ENCODE assay signal across 11 mouse cellular contexts in genomic region chr7:30564970-30565571, GRCm38 (mm10). TPM values are rescaled to one million over a fixed set of nuclear protein-coding genes. Genes with fewer than 3 reads are reported as not detected.
DNase-seq lines count a peak whose midpoint lies in the region; ATAC-seq and TF ChIP-seq lines count a peak whose summit lies in the region.
"Had no signal": no experiment of that assay in that cellular context is flagged by ENCODE, and none has a peak within 500 bp of the region (broad histone marks: within the 10 kb centered on the region; RNA-seq: fewer than 3 reads in every experiment).

TSS of gene Igflr1 (plus strand) at chr7:30565427.

- peak; percentile 50 for DNase-seq in cerebellum, adult 11-12 months
- DNase-seq in cerebellum, adult 2 months: no peak
- no peak for DNase-seq in liver, postnatal 0 days
- no peak for DNase-seq in forebrain, postnatal 0 days
- DNase-seq in left cerebral cortex, postnatal 10 days (ENCODE audit: extremely low spot score in 1 of 2, low spot score in 2 of 2): no peak
- DNase-seq: cerebellum, postnatal 36 days; gastrocnemius, postnatal 36 days; thymus, postnatal 36 days had no signal

- TF ChIP-seq EP300 in liver, postnatal 0 days (IDR thresholded peaks at IDR 0.05; ENCODE audit: low read depth): no peak

- H3K27ac ChIP-seq in cerebellum, adult 2 months (ENCODE audit: insufficient read depth, low read length): no peak within 1 kb of the TSS
- 0 out of 2 replicates have a peak within 1 kb of the TSS, but pooled peaks have one; percentile 96 for H3K27ac ChIP-seq in liver, embryonic 12.5 days
- no peak within 1 kb of the TSS for H3K27ac ChIP-seq in liver, postnatal 0 days (ENCODE audit: low read depth)
- H3K27ac ChIP-seq in forebrain, postnatal 0 days (ENCODE audit: low read depth, low read length): no peak within 1 kb of the TSS
- no peak within 1 kb of the TSS for H3K27ac ChIP-seq in midbrain, embryonic 16.5 days (ENCODE audit: low read length)

- intact Hi-C loops in left cerebral cortex, postnatal 10 days (cut with DNase I): no loop called here

- no peaks in the 10 kb centered on the region for H3K9me3 ChIP-seq in liver, embryonic 12.5 days (replicated peaks)
- no peaks in the 10 kb centered on the region for H3K9me3 ChIP-seq in liver, postnatal 0 days (ENCODE audit: low read length)
- H3K9me3 ChIP-seq in forebrain, postnatal 0 days (ENCODE audit: low read length): no peaks in the 10 kb centered on the region
- H3K9me3 ChIP-seq in midbrain, embryonic 16.5 days (replicated peaks; ENCODE audit: control insufficient read depth, low read length, poor library complexity, severe bottlenecking): no peaks in the 10 kb centered on the region

- TF ChIP-seq CTCF in cerebellum, adult 2 months (IDR thresholded peaks at IDR 0.05; ENCODE audit: borderline replicate concordance, insufficient read depth, low read depth, low read length): no peak
- no peak for TF ChIP-seq CTCF in liver, postnatal 0 days (IDR thresholded peaks at IDR 0.05; ENCODE audit: low read depth)
- no peak for TF ChIP-seq CTCF in forebrain, postnatal 0 days (IDR thresholded peaks at IDR 0.05; ENCODE audit: low read depth)

- H3K36me3 ChIP-seq in liver, embryonic 12.5 days: peaks cover 61% of the 10 kb centered on the region
- peaks cover 42% of the 10 kb centered on the region for H3K36me3 ChIP-seq in liver, postnatal 0 days (replicated peaks; ENCODE audit: insufficient read depth, low read length)
- H3K36me3 ChIP-seq in forebrain, postnatal 0 days (ENCODE audit: insufficient read depth): peaks cover 41% of the 10 kb centered on the region
- H3K36me3 ChIP-seq in midbrain, embryonic 16.5 days (ENCODE audit: control insufficient read depth, insufficient read depth, low read length): peaks cover 29% of the 10 kb centered on the region

- no peak for ATAC-seq in liver, embryonic 12.5 days
- ATAC-seq in liver, postnatal 0 days: no peak
- no peak for ATAC-seq in forebrain, postnatal 0 days
- no peak for ATAC-seq in midbrain, embryonic 16.5 days
- ATAC-seq in frontal cortex, adult (ENCODE audit: low TSS enrichment): no peak

- no peak within 1 kb of the TSS for H3K9ac ChIP-seq in liver, embryonic 12.5 days
- H3K9ac ChIP-seq in liver, postnatal 0 days (replicated peaks): no peak within 1 kb of the TSS
- H3K9ac ChIP-seq in forebrain, postnatal 0 days: no peak within 1 kb of the TSS
- H3K9ac ChIP-seq in midbrain, embryonic 16.5 days (ENCODE audit: low read depth, low read length): no peak within 1 kb of the TSS

- no peaks in the 10 kb centered on the region for H3K27me3 ChIP-seq in cerebellum, adult 2 months (ENCODE audit: control insufficient read depth, insufficient read depth, low read length)
- H3K27me3 ChIP-seq in liver, embryonic 12.5 days (replicated peaks): no peaks in the 10 kb centered on the region
- no peaks in the 10 kb centered on the region for H3K27me3 ChIP-seq in liver, postnatal 0 days (ENCODE audit: insufficient read depth, low read length)
- no peaks in the 10 kb centered on the region for H3K27me3 ChIP-seq in forebrain, postnatal 0 days (ENCODE audit: insufficient read depth, low read length)
- H3K27me3 ChIP-seq in midbrain, embryonic 16.5 days (ENCODE audit: control insufficient read depth, insufficient read depth, low read depth, low read length): no peaks in the 10 kb centered on the region

- H3K4me2 ChIP-seq in liver, embryonic 12.5 days: peak within 1 kb of the TSS; percentile 82
- no peak within 1 kb of the TSS for H3K4me2 ChIP-seq in liver, postnatal 0 days (ENCODE audit: low read depth, low read length)
- H3K4me2 ChIP-seq in forebrain, postnatal 0 days (ENCODE audit: low read depth): peak within 1 kb of the TSS; percentile 83; the same call in 1 of the 2 replicates
- H3K4me2 ChIP-seq in midbrain, embryonic 16.5 days (ENCODE audit: low read length): peak within 1 kb of the TSS; percentile 60; the same call in 1 of the 2 replicates

- 95% methylated on average over 12 of the region's 12 CpGs for WGBS in cerebellum, adult 2 months
- 82% methylated on average over 12 of the region's 12 CpGs for WGBS in liver, embryonic 12.5 days (ENCODE audit: insufficient replicate concordance)
- 89% methylated on average over 12 of the region's 12 CpGs for WGBS in liver, postnatal 0 days (ENCODE audit: insufficient replicate concordance)
- WGBS in forebrain, postnatal 0 days: 97% methylated on average over 12 of the region's 12 CpGs
- WGBS in midbrain, embryonic 16.5 days: 94% methylated on average over 12 of the region's 12 CpGs

- no peak within 1 kb of the TSS for H3K4me3 ChIP-seq in cerebellum, adult 2 months (replicated peaks; ENCODE audit: insufficient read depth, low read depth, low read length)
- peak within 1 kb of the TSS; percentile 83 for H3K4me3 ChIP-seq in liver, embryonic 12.5 days
- H3K4me3 ChIP-seq in liver, postnatal 0 days (ENCODE audit: low read depth, low read length): no peak within 1 kb of the TSS
- H3K4me3 ChIP-seq in forebrain, postnatal 0 days (ENCODE audit: low read depth, low read length): no peak within 1 kb of the TSS
- H3K4me3 ChIP-seq in midbrain, embryonic 16.5 days (ENCODE audit: low read depth, low read length): no peak within 1 kb of the TSS

- no peak for TF ChIP-seq POLR2A in cerebellum, adult 2 months (IDR thresholded peaks at IDR 0.05; ENCODE audit: borderline replicate concordance, insufficient read depth, low read length)

- peaks cover 6% of the 10 kb centered on the region for H3K4me1 ChIP-seq in cerebellum, adult 2 months (ENCODE audit: control insufficient read depth, insufficient read depth, low read length)
- H3K4me1 ChIP-seq in liver, embryonic 12.5 days: peaks cover 30% of the 10 kb centered on the region
- peaks cover 14% of the 10 kb centered on the region for H3K4me1 ChIP-seq in liver, postnatal 0 days (ENCODE audit: insufficient read depth)
- H3K4me1 ChIP-seq in forebrain, postnatal 0 days (ENCODE audit: insufficient read depth): no peaks in the 10 kb centered on the region; the same call in 1 of the 2 replicates
- H3K4me1 ChIP-seq in midbrain, embryonic 16.5 days (ENCODE audit: control insufficient read depth, insufficient read depth, low read length): peaks cover 14% of the 10 kb centered on the region; the same call in 1 of the 2 replicates

RNA-seq across cellular contexts. Expression of gene Igflr1, which starts in this region (rescaled TPM):
- 8.3 and 10.1 TPM in 2 replicates for polyA plus RNA-seq in cerebellum, adult 2 months (2012; rRNA removed)
- polyA plus RNA-seq in liver, embryonic 12.5 days (2016; fragmentation: Nextera tagmentation; extraction: Ambion mirVana): 3.0 and 3.9 TPM in 2 replicates
- 0.52 and 1.2 TPM in 2 replicates for polyA plus RNA-seq in liver, postnatal 0 days (2015; fragmentation: Nextera tagmentation; extraction: Ambion mirVana)
- 1.2 TPM in 1 of 2 replicates, not detected in the other for total RNA-seq in forebrain, postnatal 0 days (2014; rRNA removed)
- 2.3 and 3.2 TPM in 2 replicates for polyA plus RNA-seq in forebrain, postnatal 0 days (2015; fragmentation: Nextera tagmentation; extraction: Ambion mirVana)
- 4.5 and 4.8 TPM in 2 replicates for polyA plus RNA-seq in midbrain, embryonic 16.5 days (2015; fragmentation: Nextera tagmentation; extraction: Ambion mirVana)
- 1 to 10 TPM; 1.5 to 1.8 TPM for total RNA-seq in left cerebral cortex, postnatal 10 days (2021)
